Mouse (Mus musculus): ENCODE data around the gene Dppa3. TPM values are rescaled to one million over a fixed set of nuclear protein-coding genes. Genes with fewer than 3 reads are reported as not detected.
A peak's percentile ranks its signal among the peaks of the same experiment; 100 is the strongest.

Gene Dppa3
- not detected for total RNA-seq (2021)
- long read RNA-seq, experiment 1, result 0 reads
- long read RNA-seq, experiment 2, result 0 reads

GRCm38 (mm10) chr6:122626110-122626509, at the start of gene Dppa3:
Gene Dppa3 (plus strand): TSS chr6:122626410.
- intact Hi-C loops (cut with DNase I), result no loop called here
- TF ChIP-seq CTCF (IDR thresholded peaks at IDR 0.05), result no peak
- DNase-seq, result no peak
- no peak within 1 kb of the TSS for H3K4me3 ChIP-seq
- no peak within 1 kb of the TSS for H3K27ac ChIP-seq

- H3K27ac ChIP-seq, result no peak overlapping the region
- no peak overlapping the region for H3K4me3 ChIP-seq
- TF ChIP-seq CTCF (IDR thresholded peaks at IDR 0.05), result no peak
- DNase-seq, result no peak
- intact Hi-C loops (cut with DNase I), result no loop called here
Observed at GRCm38 (mm10) chr6:122577030-122577429, 49.2 kb upstream of the Dppa3 start.

GRCm38 (mm10) chr6:122579086-122579485, 47.1 kb upstream of the Dppa3 start:
- Histone ChIP-seq H3K4me3 (no peak overlapping the region), H3K27ac (no peak overlapping the region)
- no peak for TF ChIP-seq CTCF (IDR thresholded peaks at IDR 0.05)
- no peak for DNase-seq
- intact Hi-C loops (cut with DNase I), result no loop called here

- Histone ChIP-seq H3K27ac (no peak overlapping the region), H3K4me3 (no peak overlapping the region)
- DNase-seq, result no peak
- intact Hi-C loops (cut with DNase I), result no loop called here
- TF ChIP-seq CTCF (IDR thresholded peaks at IDR 0.05), result no peak
Observed at GRCm38 (mm10) chr6:122591027-122591758, 35.0 kb upstream of the Dppa3 start.

GRCm38 (mm10) chr6:122592905-122593304, 33.3 kb upstream of the Dppa3 start:
- intact Hi-C loops (cut with DNase I), result no loop called here

GRCm38 (mm10) chr6:122595637-122596036, 30.6 kb upstream of the Dppa3 start:
- peak overlapping the region; percentile 48 for H3K4me3 ChIP-seq
- no peak overlapping the region for H3K27ac ChIP-seq
- intact Hi-C loops (cut with DNase I), result loop anchor here (2.0 kb wide), 1 partner anchor 37 kb away; no protein-coding TSS in a partner anchor
- TF ChIP-seq CTCF (IDR thresholded peaks at IDR 0.05), result peak; percentile 51
- no peak for DNase-seq

More at GRCm38 (mm10) chr6:122592905-122593304, 33.3 kb upstream of the Dppa3 start:
- TF ChIP-seq CTCF (IDR thresholded peaks at IDR 0.05), result no peak
- no peak overlapping the region for H3K4me3 ChIP-seq
- H3K27ac ChIP-seq, result no peak overlapping the region
- no peak for DNase-seq

- no peak overlapping the region for H3K4me3 ChIP-seq
- no peak overlapping the region for H3K27ac ChIP-seq
- intact Hi-C loops (cut with DNase I), result no loop called here
- DNase-seq, result no peak
- TF ChIP-seq CTCF (IDR thresholded peaks at IDR 0.05), result no peak
Observed at GRCm38 (mm10) chr6:122596608-122597007, 29.6 kb upstream of the Dppa3 start.

GRCm38 (mm10) chr6:122598014-122598413, 28.2 kb upstream of the Dppa3 start:
- TF ChIP-seq CTCF (IDR thresholded peaks at IDR 0.05), result no peak
- Histone ChIP-seq H3K27ac (no peak overlapping the region), H3K4me3 (no peak overlapping the region; the same call in 1 of the 2 replicates)
- intact Hi-C loops (cut with DNase I), result no loop called here
- no peak for DNase-seq

GRCm38 (mm10) chr6:122598436-122598835, 27.8 kb upstream of the Dppa3 start:
- TF ChIP-seq CTCF (IDR thresholded peaks at IDR 0.05), result no peak
- Histone ChIP-seq H3K4me3 (peak overlapping the region; percentile 1; the same call in 1 of the 2 replicates), H3K27ac (peak overlapping the region; percentile 4; the same call in 1 of the 2 replicates)
- DNase-seq, result no peak
- intact Hi-C loops (cut with DNase I), result no loop called here

GRCm38 (mm10) chr6:122599054-122599737, 27.0 kb upstream of the Dppa3 start:
- no peak for DNase-seq
- intact Hi-C loops (cut with DNase I), result no loop called here
- peak overlapping the region; percentile 4; the same call in 1 of the 2 replicates for H3K27ac ChIP-seq
- H3K4me3 ChIP-seq, result peak overlapping the region; percentile 1; the same call in 1 of the 2 replicates
- TF ChIP-seq CTCF (IDR thresholded peaks at IDR 0.05), result no peak

GRCm38 (mm10) chr6:122600066-122600646, 26.1 kb upstream of the Dppa3 start:
- H3K27ac ChIP-seq, result 0 out of 2 replicates have a peak overlapping the region, but pooled peaks have one; percentile 1
- TF ChIP-seq CTCF (IDR thresholded peaks at IDR 0.05), result no peak
- H3K4me3 ChIP-seq, result peak overlapping the region; percentile 21
- intact Hi-C loops (cut with DNase I), result loop anchor here (5.0 kb wide), 1 partner anchor 38 kb away; no protein-coding TSS in a partner anchor
- no peak for DNase-seq

- intact Hi-C loops (cut with DNase I), result loop anchor here (5.0 kb wide), 1 partner anchor 39 kb away; no protein-coding TSS in a partner anchor
- DNase-seq, result no peak
- no peak for TF ChIP-seq CTCF (IDR thresholded peaks at IDR 0.05)
- Histone ChIP-seq H3K4me3 (peak overlapping the region; percentile 80), H3K27ac (no peak overlapping the region)
Observed at GRCm38 (mm10) chr6:122601031-122601430, 25.2 kb upstream of the Dppa3 start.
